Mouse (Mus musculus): ENCODE measurements at regions not wholly inside any gene's neighbourhood (a gene's known extent, or its start where the extent isn't known, plus 50 kb on each side); places are given as distances from the start of the nearest gene placed in this dataset.

DNA sequence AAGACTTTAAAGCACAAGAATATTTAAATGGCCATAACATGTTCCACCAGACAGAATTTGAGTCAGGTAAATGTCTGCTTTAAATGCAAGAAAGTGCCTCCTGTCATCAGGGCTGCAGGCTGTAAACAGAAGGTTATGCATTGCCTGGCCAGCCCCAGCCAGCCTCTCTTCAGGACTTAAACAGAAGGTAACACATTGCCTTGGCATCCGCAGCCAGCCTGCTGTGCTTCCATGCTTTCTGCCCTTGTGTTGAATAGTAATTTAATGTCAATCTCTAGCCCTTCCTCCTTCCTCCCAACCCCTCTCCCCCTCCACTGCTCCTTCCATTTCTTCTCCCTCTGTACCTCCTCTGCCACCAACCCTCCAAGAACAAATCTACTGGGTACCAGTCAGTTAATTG is 362.4 kb upstream of the Prickle1 start:
- TF ChIP-seq CTCF (IDR thresholded peaks at IDR 0.05; ENCODE audit: low read depth) (no peak), EP300 (IDR thresholded peaks at IDR 0.05; ENCODE audit: low read depth) (no peak)

Measured in liver, embryonic 14.5 days (tissue).